20 mouse cellular contexts compared by ENCODE assay signal in the genomic region with DNA sequence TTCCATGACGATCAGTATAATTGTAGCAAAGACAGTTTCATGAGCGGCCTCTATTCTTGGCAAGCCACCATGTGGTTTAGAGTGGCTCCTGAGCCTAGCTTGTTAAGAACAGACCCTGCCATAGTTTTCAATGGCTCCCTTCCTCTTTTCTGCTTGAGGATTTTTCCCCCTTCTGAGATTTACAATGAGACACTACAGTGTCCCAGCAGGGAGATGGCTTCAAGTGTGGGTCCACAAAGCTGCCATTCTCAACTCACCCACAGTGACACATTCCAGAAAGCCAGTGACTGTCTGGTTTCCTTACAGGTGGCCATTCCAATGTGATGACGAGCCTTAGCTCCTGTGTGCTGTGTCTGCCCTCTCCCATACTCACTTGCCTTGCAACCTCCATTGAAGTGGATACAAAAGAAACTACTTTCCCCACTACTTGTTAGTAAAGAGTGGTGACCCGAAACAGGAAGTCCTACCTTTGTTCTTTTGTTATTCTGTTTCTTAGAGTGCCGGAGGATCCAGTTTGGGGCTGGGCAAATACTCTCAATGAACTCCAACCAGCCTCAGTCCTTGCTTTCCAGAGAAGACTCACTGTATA. TPM values are rescaled to one million over a fixed set of nuclear protein-coding genes. Genes with fewer than 3 reads are reported as not detected.
DNase-seq lines count a peak whose midpoint lies in the region; ATAC-seq and TF ChIP-seq lines count a peak whose summit lies in the region.
"Had no signal": no experiment of that assay in that cellular context is flagged by ENCODE, and none has a peak within 500 bp of the region (broad histone marks: within the 10 kb centered on the region; RNA-seq: fewer than 3 reads in every experiment).

No protein-coding gene starts in this region.

- no peak overlapping the region for H3K4me3 ChIP-seq in lung, embryonic 14.5 days (ENCODE audit: low read depth, low read length)
- H3K4me3 ChIP-seq in forebrain, embryonic 15.5 days = no peak overlapping the region
- no peak overlapping the region for H3K4me3 ChIP-seq in hindbrain, embryonic 12.5 days
- H3K4me3 ChIP-seq: embryonic facial prominence, embryonic 12.5 days; heart, adult 2 months; hindbrain, embryonic 10.5 days; lung, embryonic 15.5 days; stomach, embryonic 15.5 days had no signal

- H3K4me1 ChIP-seq in lung, embryonic 14.5 days (ENCODE audit: insufficient read depth) = peaks cover 4% of the 10 kb centered on the region; the same call in 1 of the 2 replicates
- H3K4me1 ChIP-seq in forebrain, embryonic 15.5 days = peaks cover 33% of the 10 kb centered on the region
- peaks cover 20% of the 10 kb centered on the region for H3K4me1 ChIP-seq in hindbrain, embryonic 12.5 days

- no peak overlapping the region for H3K4me2 ChIP-seq in lung, embryonic 14.5 days
- H3K4me2 ChIP-seq in forebrain, embryonic 15.5 days (replicated peaks) = no peak overlapping the region
- H3K4me2 ChIP-seq in hindbrain, embryonic 12.5 days (replicated peaks) = no peak overlapping the region
- H3K4me2 ChIP-seq: embryonic facial prominence, embryonic 12.5 days; liver, embryonic 11.5 days; lung, embryonic 15.5 days; stomach, embryonic 15.5 days had no signal

- no peaks in the 10 kb centered on the region for H3K27me3 ChIP-seq in lung, embryonic 14.5 days (ENCODE audit: insufficient read depth, low read length)
- H3K27me3 ChIP-seq in forebrain, embryonic 15.5 days = no peaks in the 10 kb centered on the region
- H3K27me3 ChIP-seq in hindbrain, embryonic 12.5 days = peaks cover 19% of the 10 kb centered on the region; the same call in 1 of the 2 replicates
- H3K27me3 ChIP-seq: embryonic facial prominence, embryonic 12.5 days; lung, embryonic 15.5 days; stomach, embryonic 15.5 days had no signal

- no peak for TF ChIP-seq CTCF in lung, embryonic 14.5 days (IDR thresholded peaks at IDR 0.05; ENCODE audit: low read depth)
- TF ChIP-seq CTCF in brain, embryonic 14.5 days (IDR thresholded peaks at IDR 0.05; ENCODE audit: borderline replicate concordance, extremely low read depth, insufficient read depth, insufficient read length) = no peak

- peak; percentile 29 for DNase-seq in lung, embryonic 14.5 days
- DNase-seq in lung, postnatal 25 days (ENCODE audit: low spot score) = no peak
- DNase-seq in ES-CJ7 (ENCODE audit: low read depth, low spot score) = peak; percentile 92
- DNase-seq in brain, embryonic 14.5 days (ENCODE audit: low read depth) = peak; percentile 63
- no peak for DNase-seq in right cerebral cortex, adult 2 months (ENCODE audit: low spot score in 2 of 2)
- DNase-seq in yolk sac, embryonic 10.5 days (ENCODE audit: low spot score) = no peak
- DNase-seq: gastrocnemius, postnatal 10 days; heart, adult 2 months; kidney, adult 8-10 months; kidney, postnatal 4 days; right cerebral cortex, adult 18-20 months; spleen, adult 18-20 months; thymus, postnatal 14 days had no signal

- no peak for ATAC-seq in lung, embryonic 14.5 days (ENCODE audit: insufficient read depth)
- ATAC-seq in forebrain, embryonic 15.5 days (replicated peaks) = no peak
- ATAC-seq in hindbrain, embryonic 12.5 days (ENCODE audit: low FRiP score) = no peak

- 54% methylated on average over 5 of the region's 5 CpGs for WGBS in lung, embryonic 14.5 days
- 13% methylated on average over 5 of the region's 5 CpGs for WGBS in forebrain, embryonic 15.5 days
- WGBS in hindbrain, embryonic 12.5 days = 33% methylated on average over 5 of the region's 5 CpGs

- no peaks in the 10 kb centered on the region for H3K36me3 ChIP-seq in lung, embryonic 14.5 days (ENCODE audit: insufficient read depth)
- H3K36me3 ChIP-seq in forebrain, embryonic 15.5 days = no peaks in the 10 kb centered on the region
- no peaks in the 10 kb centered on the region for H3K36me3 ChIP-seq in hindbrain, embryonic 12.5 days
- H3K36me3 ChIP-seq: embryonic facial prominence, embryonic 12.5 days; lung, embryonic 15.5 days; stomach, embryonic 15.5 days had no signal

- H3K9me3 ChIP-seq in lung, embryonic 14.5 days (ENCODE audit: low read depth, low read length) = peaks cover 7% of the 10 kb centered on the region; the same call in 1 of the 2 replicates
- no peaks in the 10 kb centered on the region; the same call in 1 of the 2 replicates for H3K9me3 ChIP-seq in forebrain, embryonic 15.5 days
- peaks cover 6% of the 10 kb centered on the region; the same call in 1 of the 2 replicates for H3K9me3 ChIP-seq in hindbrain, embryonic 12.5 days (replicated peaks)
- H3K9me3 ChIP-seq: lung, embryonic 15.5 days; stomach, embryonic 15.5 days had no signal

- TF ChIP-seq POLR2A in brain, embryonic 14.5 days (IDR thresholded peaks at IDR 0.05; ENCODE audit: borderline replicate concordance, extremely low read depth, insufficient read depth, insufficient read length, poor library complexity, severe bottlenecking) = no peak

- no peak overlapping the region for H3K9ac ChIP-seq in lung, embryonic 14.5 days
- H3K9ac ChIP-seq in forebrain, embryonic 15.5 days (replicated peaks) = no peak overlapping the region
- no peak overlapping the region for H3K9ac ChIP-seq in hindbrain, embryonic 12.5 days
- H3K9ac ChIP-seq: embryonic facial prominence, embryonic 12.5 days; lung, embryonic 15.5 days; stomach, embryonic 15.5 days had no signal

- 0 out of 2 replicates have a peak overlapping the region, but pooled peaks have one; percentile 3 for H3K27ac ChIP-seq in lung, embryonic 14.5 days (ENCODE audit: low read depth)
- H3K27ac ChIP-seq in forebrain, embryonic 15.5 days (replicated peaks) = 0 out of 2 replicates have a peak overlapping the region, but pooled peaks have one; percentile 12
- H3K27ac ChIP-seq in hindbrain, embryonic 12.5 days = no peak overlapping the region
- H3K27ac ChIP-seq: embryonic facial prominence, embryonic 12.5 days; heart, adult 2 months; hindbrain, embryonic 10.5 days; lung, embryonic 15.5 days; stomach, embryonic 15.5 days had no signal

RNA-seq across cellular contexts. Expression of gene Fam120a, which starts 45.5 kb away (rescaled TPM):
- polyA plus RNA-seq in lung, embryonic 14.5 days (2014; fragmentation: Nextera tagmentation; extraction: Ambion mirVana) = 37.0 and 37.7 TPM in 2 replicates
- polyA plus RNA-seq in brain, embryonic 14.5 days (2012; rRNA removed) = 53.8 and 63.0 TPM in 2 replicates
- polyA plus RNA-seq in forebrain, embryonic 15.5 days (2015; fragmentation: Nextera tagmentation; extraction: Ambion mirVana) = 13.9 and 14.4 TPM in 2 replicates
- 15.6 and 17.0 TPM in 2 replicates for polyA plus RNA-seq in hindbrain, embryonic 12.5 days (2016; fragmentation: Nextera tagmentation; extraction: Ambion mirVana)

Comparison
In these comparisons a context has a peak if more than half of its experiments do, and no peak if none do; other contexts are left out.
1. DNase-seq: peak in lung, embryonic 14.5 days (single experiment), ES-CJ7 (single experiment) and brain, embryonic 14.5 days (single experiment); none in lung, postnatal 25 days (single experiment), right cerebral cortex, adult 2 months (0 of 2) and yolk sac, embryonic 10.5 days (single experiment).